Mouse (Mus musculus): ENCODE results near the gene Hrasls5. TPM values are rescaled to one million over a fixed set of nuclear protein-coding genes. Genes with fewer than 3 reads are reported as not detected.

Hrasls5 gene
- total and polyA plus RNA-seq, 3 experiments, result not detected

DNA sequence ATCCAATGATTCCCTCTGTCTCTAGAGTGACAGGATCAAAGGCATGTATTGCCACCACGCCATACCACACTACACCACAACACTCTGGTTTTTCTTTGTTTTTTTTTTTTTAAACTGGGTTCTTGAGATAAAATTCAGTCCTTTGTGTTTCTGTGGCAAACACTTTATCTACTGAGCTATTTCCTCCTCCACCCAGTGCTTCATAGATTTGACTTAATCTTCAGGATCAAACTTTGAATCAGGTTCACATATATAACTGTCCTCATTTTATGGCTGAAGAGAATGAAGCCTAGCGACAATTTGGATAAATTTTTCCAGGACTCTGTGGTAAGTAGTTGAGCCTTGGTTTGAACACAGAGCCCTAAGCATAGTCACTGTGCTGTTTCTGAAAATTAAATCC lies 48.7 kb upstream of the Hrasls5 start:
- H3K9ac ChIP-seq (ENCODE audit: insufficient read depth, low read depth), result no peak overlapping the region
- H3K79me2 ChIP-seq (replicated peaks; ENCODE audit: control insufficient read depth, extremely low read depth, insufficient read depth, poor library complexity, severe bottlenecking), result no peaks in the 10 kb centered on the region; the same call in 1 of the 2 replicates
- peaks cover 3 to 42% of the 10 kb centered on the region in 2 experiments; a peak in 3 of 4 replicates for H3K4me1 ChIP-seq (ENCODE audit: control insufficient read depth in 1 of 2, insufficient read depth in 2 of 2)
- TF ChIP-seq MXI1 (IDR thresholded peaks at IDR 0.05; ENCODE audit: low read depth, low read length), result no peak
- no peak for TF ChIP-seq PAX5 (IDR thresholded peaks at IDR 0.05; ENCODE audit: low read length)
- no peak for TF ChIP-seq USF1 (IDR thresholded peaks at IDR 0.05; ENCODE audit: low read depth, low read length)
- no peak for TF ChIP-seq E2F4 (IDR thresholded peaks at IDR 0.05; ENCODE audit: insufficient replicate concordance, low read depth, low read length)
- no peak for TF ChIP-seq TCF12 (IDR thresholded peaks at IDR 0.05; ENCODE audit: low read depth, low read length)
- TF ChIP-seq EP300 (IDR thresholded peaks at IDR 0.05; ENCODE audit: low read length), result no peak
- TF ChIP-seq MYC (IDR thresholded peaks at IDR 0.05; ENCODE audit: low read depth, low read length), result no peak
- no peak for TF ChIP-seq CTCF (conservative IDR thresholded peaks at IDR 0.05 in 1 of 2, IDR thresholded peaks at IDR 0.05 in 1 of 2; ENCODE audit: low read depth in 2 of 2, low read length in 2 of 2)
- TF ChIP-seq CHD1 (IDR thresholded peaks at IDR 0.05; ENCODE audit: low read depth, low read length), result no peak
- no peak for TF ChIP-seq RAD21 (IDR thresholded peaks at IDR 0.05; ENCODE audit: low read depth, low read length)
- TF ChIP-seq ZKSCAN1 (IDR thresholded peaks at IDR 0.05; ENCODE audit: borderline replicate concordance, low read depth, low read length), result no peak
- TF ChIP-seq NRF1 (IDR thresholded peaks at IDR 0.05; ENCODE audit: low read depth, low read length), result no peak
- TF ChIP-seq MEF2A (IDR thresholded peaks at IDR 0.05; ENCODE audit: borderline replicate concordance, low read depth, low read length), result no peak
- no peak for TF ChIP-seq TBP (conservative IDR thresholded peaks at IDR 0.05; ENCODE audit: low read depth, low read length)
- TF ChIP-seq JUND (conservative IDR thresholded peaks at IDR 0.05; ENCODE audit: low read depth, low read length), result no peak
- TF ChIP-seq ZNF384 (IDR thresholded peaks at IDR 0.05; ENCODE audit: low read depth, low read length), result no peak
- TF ChIP-seq SIN3A (IDR thresholded peaks at IDR 0.05; ENCODE audit: low read length), result no peak
- TF ChIP-seq JUN (IDR thresholded peaks at IDR 0.05; ENCODE audit: insufficient read depth, low read depth, low read length), result no peak
- dilution Hi-C loops (cut with MboI; ENCODE audit: extremely low pct_ligation_motif_present, extremely low pct_unique_long_range_greater_than_20kb, low sequenced_read_pairs), result no loop called here
- H3K9me3 ChIP-seq (replicated peaks; ENCODE audit: low read length), result no peaks in the 10 kb centered on the region
- H3K4me3 ChIP-seq (replicated peaks in 1 of 3; ENCODE audit: low read depth in 2 of 3, low read length in 2 of 3, poor library complexity in 1 of 3), result no peak overlapping the region
- DNase-seq (ENCODE audit: extremely low read depth), result no peak
- no peaks in the 10 kb centered on the region for H3K27me3 ChIP-seq (replicated peaks)
- H3K27ac ChIP-seq (ENCODE audit: insufficient read depth, low read depth), result no peak overlapping the region
- peaks cover 2 to 18% of the 10 kb centered on the region in 2 experiments for H3K36me3 ChIP-seq (replicated peaks in 1 of 2; ENCODE audit: control insufficient read depth in 1 of 2, insufficient read depth in 1 of 2, low read length in 1 of 2)
- H3K4me2 ChIP-seq (ENCODE audit: insufficient read depth, low read depth, poor library complexity, severe bottlenecking), result no peak overlapping the region
- in situ Hi-C loops (cut with MboI; ENCODE audit: low pct_ligation_motif_present, low pct_unique_long_range_greater_than_20kb, low sequenced_read_pairs), result no loop called here

- Histone ChIP-seq H3K9ac (ENCODE audit: insufficient read depth, low read depth) (no peak overlapping the region), H3K9me3 (replicated peaks; ENCODE audit: low read length) (no peaks in the 10 kb centered on the region), H3K4me3 (replicated peaks in 1 of 3; ENCODE audit: low read depth in 2 of 3, low read length in 2 of 3, poor library complexity in 1 of 3) (no peak overlapping the region), H3K27ac (ENCODE audit: insufficient read depth, low read depth) (no peak overlapping the region), H3K4me1 (ENCODE audit: control insufficient read depth in 1 of 2, insufficient read depth in 2 of 2) (peaks cover 3 to 35% of the 10 kb centered on the region in 2 experiments; a peak in 3 of 4 replicates), H3K4me2 (ENCODE audit: insufficient read depth, low read depth, poor library complexity, severe bottlenecking) (no peak overlapping the region), H3K79me2 (replicated peaks; ENCODE audit: control insufficient read depth, extremely low read depth, insufficient read depth, poor library complexity, severe bottlenecking) (no peaks in the 10 kb centered on the region; the same call in 1 of the 2 replicates), H3K36me3 (replicated peaks in 1 of 2; ENCODE audit: control insufficient read depth in 1 of 2, insufficient read depth in 1 of 2, low read length in 1 of 2) (peaks cover 2 to 18% of the 10 kb centered on the region in 2 experiments), H3K27me3 (replicated peaks) (no peaks in the 10 kb centered on the region)
- dilution Hi-C loops (cut with MboI; ENCODE audit: extremely low pct_ligation_motif_present, extremely low pct_unique_long_range_greater_than_20kb, low sequenced_read_pairs) (no loop called here), in situ Hi-C loops (cut with MboI; ENCODE audit: low pct_ligation_motif_present, low pct_unique_long_range_greater_than_20kb, low sequenced_read_pairs) (no loop called here)
- DNase-seq (ENCODE audit: extremely low read depth), result no peak
- TF ChIP-seq SMC3 (IDR thresholded peaks at IDR 0.05; ENCODE audit: low read depth, low read length), result no peak
- TF ChIP-seq RAD21 (IDR thresholded peaks at IDR 0.05; ENCODE audit: low read depth, low read length), result no peak
- TF ChIP-seq POLR2AphosphoS2 (IDR thresholded peaks at IDR 0.05; ENCODE audit: low read depth, low read length), result no peak
- no peak for TF ChIP-seq SIN3A (IDR thresholded peaks at IDR 0.05; ENCODE audit: low read length)
- no peak for TF ChIP-seq CTCF (conservative IDR thresholded peaks at IDR 0.05 in 1 of 2, IDR thresholded peaks at IDR 0.05 in 1 of 2; ENCODE audit: low read depth in 2 of 2, low read length in 2 of 2)
- TF ChIP-seq ZMIZ1 (IDR thresholded peaks at IDR 0.05; ENCODE audit: low read depth, low read length), result no peak
- no peak for TF ChIP-seq TBP (conservative IDR thresholded peaks at IDR 0.05; ENCODE audit: low read depth, low read length)
- no peak for TF ChIP-seq NELFE (IDR thresholded peaks at IDR 0.05; ENCODE audit: low read depth, low read length)
- TF ChIP-seq NRF1 (IDR thresholded peaks at IDR 0.05; ENCODE audit: low read depth, low read length), result no peak
- TF ChIP-seq CHD2 (IDR thresholded peaks at IDR 0.05; ENCODE audit: low read length), result no peak
- TF ChIP-seq MYC (IDR thresholded peaks at IDR 0.05; ENCODE audit: low read depth, low read length), result no peak
- no peak for TF ChIP-seq ZKSCAN1 (IDR thresholded peaks at IDR 0.05; ENCODE audit: borderline replicate concordance, low read depth, low read length)
- TF ChIP-seq JUND (conservative IDR thresholded peaks at IDR 0.05; ENCODE audit: low read depth, low read length), result no peak
- TF ChIP-seq POLR2A (IDR thresholded peaks at IDR 0.05; ENCODE audit: low read depth, low read length), result no peak
- no peak for TF ChIP-seq USF2 (conservative IDR thresholded peaks at IDR 0.05; ENCODE audit: low read depth, low read length)
- TF ChIP-seq PAX5 (IDR thresholded peaks at IDR 0.05; ENCODE audit: low read length), result no peak
- no peak for TF ChIP-seq ELF1 (IDR thresholded peaks at IDR 0.05; ENCODE audit: low read depth, low read length)
- no peak for TF ChIP-seq IRF4 (IDR thresholded peaks at IDR 0.05; ENCODE audit: low read depth, low read length)
- no peak for TF ChIP-seq TCF12 (IDR thresholded peaks at IDR 0.05; ENCODE audit: low read depth, low read length)
- TF ChIP-seq MXI1 (IDR thresholded peaks at IDR 0.05; ENCODE audit: low read depth, low read length), result no peak
These were observed 47.9 kb upstream of the Hrasls5 start for GRCm38 (mm10) chr19:7564457-7564856.

Measured in CH12.LX (cell line).